Mouse (Mus musculus) MEL (cell line): ENCODE results near the gene Fam209. TPM values are rescaled to one million over a fixed set of nuclear protein-coding genes. Genes with fewer than 3 reads are reported as not detected.

Experiments used
- DNase-seq: peaks from one replicate; pipeline ENCODE4 v3.0.0; 2011; ENCODE audit warnings: low read depth, low spot score
- H3K27ac ChIP-seq: 2 replicates; pipeline ENCODE4 v1.5.1; 2012; ENCODE audit warnings: low read depth, mild to moderate bottlenecking, control low read depth, low read length, moderate library complexity; ENCODE audit not compliant: control insufficient read depth
- H3K27me3 ChIP-seq, 2 experiments: fragments of 150-350 bp in 1 of 2; sonication (generic) in 1 of 2; 2 replicates each; pipeline ENCODE4 v1.6.1; 2012; ENCODE audit warnings: low read length in 2 of 2, mild to moderate bottlenecking in 2 of 2, improper control_type of control experiment in 1 of 2, moderate library complexity in 1 of 2; ENCODE audit not compliant: insufficient read depth in 2 of 2, control insufficient read depth in 1 of 2
- H3K36me3 ChIP-seq, 2 experiments: 2 replicates each; pipeline ENCODE4 v1.6.1; 2012 to 2014; ENCODE audit warnings: low read length in 2 of 2, improper control_type of control experiment in 1 of 2, inconsistent platforms in 1 of 2, mild to moderate bottlenecking in 1 of 2; ENCODE audit not compliant: insufficient read depth in 2 of 2, control insufficient read depth in 1 of 2
- H3K4me1 ChIP-seq, 2 experiments: fragments of 150-350 bp in 1 of 2; sonication (generic) in 1 of 2; 2 replicates each; pipeline ENCODE4 v1.6.1; 2012; ENCODE audit warnings: low read length in 2 of 2, improper control_type of control experiment in 1 of 2, mild to moderate bottlenecking in 1 of 2; ENCODE audit not compliant: insufficient read depth in 2 of 2, control insufficient read depth in 1 of 2
- H3K4me3 ChIP-seq, 2 experiments: fragments of 150-350 bp in 1 of 2; sonication (generic) in 1 of 2; 2 replicates each; pipeline ENCODE4 v1.5.1; 2012; ENCODE audit warnings: low read depth in 2 of 2, low read length in 2 of 2, mild to moderate bottlenecking in 2 of 2, moderate library complexity in 2 of 2, control low read depth in 1 of 2, improper control_type of control experiment in 1 of 2; ENCODE audit not compliant: control insufficient read depth in 1 of 2, insufficient read depth in 1 of 2
- H3K79me2 ChIP-seq: 2 replicates; pipeline ENCODE4 v1.6.1; 2012; ENCODE audit warnings: mild to moderate bottlenecking, low read length, moderate library complexity; ENCODE audit not compliant: control insufficient read depth, poor library complexity, insufficient read depth
- H3K9ac ChIP-seq: 2 replicates; pipeline ENCODE4 v1.6.1; 2012; ENCODE audit warnings: low read depth, mild to moderate bottlenecking, control low read depth, low read length, moderate library complexity; ENCODE audit not compliant: control insufficient read depth, poor library complexity, severe bottlenecking
- H3K9me3 ChIP-seq: fragments of 150-350 bp; sonication (generic); replicated peaks from 2 replicates; pipeline ENCODE4 v1.6.1; 2012; ENCODE audit warnings: mild to moderate bottlenecking, low read length, improper control_type of control experiment, moderate library complexity; ENCODE audit not compliant: insufficient read depth
- CHD1 ChIP-seq: IDR thresholded peaks from 2 replicates; pipeline ENCODE4 v1.6.1; 2012; ENCODE audit warnings: low read depth, mild to moderate bottlenecking, inconsistent platforms, low read length, improper control_type of control experiment
- EP300 ChIP-seq, 2 experiments: IDR thresholded peaks; 2 replicates each; pipeline ENCODE4 v1.6.1; 2011; ENCODE audit warnings: improper control_type of control experiment in 2 of 2, low read length in 2 of 2, low read depth in 1 of 2, mild to moderate bottlenecking in 1 of 2
- ETS1 ChIP-seq: IDR thresholded peaks from 2 replicates; pipeline ENCODE4 v1.6.1; 2012; ENCODE audit warnings: low read depth, mild to moderate bottlenecking, inconsistent platforms, low read length, improper control_type of control experiment, moderate library complexity
- GABPA ChIP-seq: IDR thresholded peaks from 2 replicates; pipeline ENCODE4 v1.6.1; 2012; ENCODE audit warnings: low read depth, mild to moderate bottlenecking, inconsistent platforms, low read length, improper control_type of control experiment, moderate library complexity
- GATA1 ChIP-seq: IDR thresholded peaks from 2 replicates; pipeline ENCODE4 v1.6.1; 2011; ENCODE audit warnings: low read depth, low read length, improper control_type of control experiment
- MAZ ChIP-seq: IDR thresholded peaks from 2 replicates; pipeline ENCODE4 v1.6.1; 2012; ENCODE audit warnings: low read depth, mild to moderate bottlenecking, inconsistent platforms, low read length, improper control_type of control experiment
- MEF2A ChIP-seq: IDR thresholded peaks from 2 replicates; pipeline ENCODE4 v1.6.1; 2014; ENCODE audit warnings: low read depth, mild to moderate bottlenecking, inconsistent platforms, low read length, improper control_type of control experiment; ENCODE audit not compliant: poor library complexity, insufficient replicate concordance, severe bottlenecking; ENCODE audit errors: extremely low read depth
- MXI1 ChIP-seq: IDR thresholded peaks from 2 replicates; pipeline ENCODE4 v1.6.1; 2011; ENCODE audit warnings: mild to moderate bottlenecking, low read depth, low read length, improper control_type of control experiment
- MYC ChIP-seq: IDR thresholded peaks from 2 replicates; pipeline ENCODE4 v1.6.1; 2011; ENCODE audit warnings: low read depth, mild to moderate bottlenecking, low read length, improper control_type of control experiment, moderate library complexity
- POLR2A ChIP-seq, 2 experiments: IDR thresholded peaks; 2 replicates each; pipeline ENCODE4 v1.6.1; 2011 to 2012; ENCODE audit warnings: low read length in 2 of 2, mild to moderate bottlenecking in 2 of 2, control low read depth in 1 of 2, improper control_type of control experiment in 1 of 2, low read depth in 1 of 2, moderate library complexity in 1 of 2; ENCODE audit not compliant: control insufficient read depth in 1 of 2, insufficient read depth in 1 of 2, poor library complexity in 1 of 2
- POLR2AphosphoS2 ChIP-seq: IDR thresholded peaks from 2 replicates; pipeline ENCODE4 v1.6.1; 2011; ENCODE audit warnings: low read length, improper control_type of control experiment
- POLR2AphosphoS5 ChIP-seq: IDR thresholded peaks from 2 replicates; pipeline ENCODE4 v1.6.1; 2012; ENCODE audit warnings: low read depth, borderline replicate concordance, mild to moderate bottlenecking, inconsistent platforms, low read length, moderate library complexity, mixed read lengths
- RAD21 ChIP-seq: IDR thresholded peaks from 2 replicates; pipeline ENCODE4 v1.6.1; 2011; ENCODE audit warnings: mild to moderate bottlenecking, low read depth, low read length, improper control_type of control experiment
- RCOR1 ChIP-seq: IDR thresholded peaks from 2 replicates; pipeline ENCODE4 v1.6.1; 2012; ENCODE audit warnings: low read depth, mild to moderate bottlenecking, inconsistent platforms, low read length, improper control_type of control experiment
- SMC3 ChIP-seq: IDR thresholded peaks from 2 replicates; pipeline ENCODE4 v1.6.1; 2011; ENCODE audit warnings: low read depth, low read length, improper control_type of control experiment
- UBTF ChIP-seq: IDR thresholded peaks from 2 replicates; pipeline ENCODE4 v1.6.1; 2012; ENCODE audit warnings: low read depth, mild to moderate bottlenecking, inconsistent platforms, low read length, improper control_type of control experiment, moderate library complexity, borderline replicate concordance; ENCODE audit not compliant: insufficient read depth
- USF2 ChIP-seq, 2 experiments: IDR thresholded peaks; 2 replicates each; pipeline ENCODE4 v1.6.1; 2011 to 2012; ENCODE audit warnings: improper control_type of control experiment in 2 of 2, low read length in 2 of 2, borderline replicate concordance in 1 of 2, inconsistent platforms in 1 of 2, low read depth in 1 of 2, mild to moderate bottlenecking in 1 of 2; ENCODE audit not compliant: insufficient read depth in 1 of 2
- polyA plus RNA-seq, 2 experiments: library from polyadenylated mRNA; stranded (reverse) in 1 of 2; unstranded in 1 of 2; fragments of >175 nt in 1 of 2; fragments of >200 nt in 1 of 2; gene quantifications; 2 replicates each; pipeline versions ENCODE4 v1.2.1 to v1.2.4; 2012; ENCODE audit warnings: low replicate concordance in 2 of 2, low read depth in 1 of 2; ENCODE audit not compliant: insufficient read length in 2 of 2, insufficient read depth in 1 of 2, missing spikeins in 1 of 2
- total RNA-seq: library from RNA; depleted of rRNA; stranded (reverse); fragments of 300-350 nt; gene quantifications from 2 replicates; pipeline ENCODE4 v1.2.3, GENCODE M21; 2012

The Fam209 gene
- total and polyA plus RNA-seq, 3 experiments, result 0.31 to 0.65 TPM; not detected in 1

DNA sequence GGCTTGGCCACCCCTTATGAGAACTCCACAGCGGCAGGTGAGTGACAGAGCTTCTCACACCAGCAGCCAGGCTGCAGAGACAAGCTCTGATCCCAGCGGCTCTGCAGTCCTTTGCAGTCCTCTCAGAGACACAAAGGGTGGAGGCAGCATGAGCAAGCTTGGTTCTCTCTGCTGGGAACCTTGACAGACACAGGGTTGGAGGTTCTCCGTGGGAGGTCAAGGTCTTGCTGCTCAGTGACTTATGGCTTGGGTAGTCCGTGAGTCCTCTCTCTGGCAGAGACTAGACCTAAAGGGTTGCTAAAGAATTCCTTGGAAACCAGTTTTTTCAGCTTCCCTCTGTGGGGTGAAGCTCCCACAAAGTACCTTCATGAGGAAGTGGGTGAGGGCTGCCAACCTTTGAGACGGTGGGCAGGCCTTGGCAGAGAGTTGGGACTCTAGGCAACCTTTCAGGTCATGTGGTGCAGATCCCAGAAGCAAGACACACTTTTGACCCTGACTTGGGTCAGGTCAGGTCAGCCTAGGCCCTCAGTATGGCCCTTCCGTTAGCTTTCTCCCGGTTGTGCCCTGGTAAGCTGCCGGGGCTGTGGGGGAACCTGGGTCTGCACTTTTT, 24.5 kb downstream of the Fam209 start:
- H3K4me1 ChIP-seq, result no peaks in the 10 kb centered on the region
- no peak for TF ChIP-seq GABPA
- no peak for TF ChIP-seq POLR2AphosphoS5
- TF ChIP-seq EP300 (IDR thresholded peaks at IDR 0.05; ENCODE audit: low read depth in 1 of 2, low read length in 2 of 2), result no peak
- TF ChIP-seq MXI1, result no peak
- TF ChIP-seq POLR2A (IDR thresholded peaks at IDR 0.05; ENCODE audit: control insufficient read depth in 1 of 2, insufficient read depth in 1 of 2, low read depth in 1 of 2, low read length in 2 of 2, poor library complexity in 1 of 2), result no peak
- no peak for TF ChIP-seq MAZ
- TF ChIP-seq GATA1, result no peak
- TF ChIP-seq SMC3, result no peak
- H3K36me3 ChIP-seq, result no peaks in the 10 kb centered on the region
- DNase-seq, result no peak
- no peaks in the 10 kb centered on the region for H3K9me3 ChIP-seq
- H3K27me3 ChIP-seq, result no peaks in the 10 kb centered on the region
- no peak overlapping the region for H3K27ac ChIP-seq
- no peak overlapping the region for H3K4me3 ChIP-seq
- no peak overlapping the region for H3K9ac ChIP-seq
- no peaks in the 10 kb centered on the region for H3K79me2 ChIP-seq

DNA sequence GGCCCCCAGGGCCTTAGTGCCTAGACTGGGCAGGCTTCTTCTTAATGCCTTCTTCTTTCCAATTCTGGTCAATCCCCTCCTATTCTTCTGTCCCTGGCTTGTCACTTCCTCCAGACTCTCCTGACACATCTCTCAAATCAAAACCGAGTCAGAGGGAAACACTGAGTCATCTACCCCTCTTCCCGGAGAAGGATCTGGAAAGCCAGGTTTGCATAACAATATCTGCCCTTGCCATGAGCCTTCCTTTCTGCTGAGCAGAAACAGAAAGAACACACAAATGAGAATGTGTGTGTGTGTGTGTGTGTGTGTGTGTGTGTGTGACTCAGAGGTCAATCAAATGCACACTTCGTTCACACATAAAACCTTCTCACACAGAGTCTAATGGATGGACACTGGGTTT, 26.5 kb downstream of the Fam209 start:
- Histone ChIP-seq H3K9me3 (no peaks in the 10 kb centered on the region), H3K79me2 (no peaks in the 10 kb centered on the region), H3K27ac (no peak overlapping the region), H3K4me3 (no peak overlapping the region), H3K27me3 (no peaks in the 10 kb centered on the region), H3K4me1 (no peaks in the 10 kb centered on the region), H3K36me3 (no peaks in the 10 kb centered on the region)
- DNase-seq, result no peak
- no peak for TF ChIP-seq RAD21
- no peak for TF ChIP-seq MXI1
- no peak for TF ChIP-seq SMC3
- no peak for TF ChIP-seq ETS1
- TF ChIP-seq POLR2AphosphoS2, result no peak
- TF ChIP-seq POLR2A (IDR thresholded peaks at IDR 0.05; ENCODE audit: control insufficient read depth in 1 of 2, insufficient read depth in 1 of 2, low read depth in 1 of 2, low read length in 2 of 2, poor library complexity in 1 of 2), result no peak
- no peak for TF ChIP-seq MYC
- no peak for TF ChIP-seq MAZ
- no peak for TF ChIP-seq RCOR1
- TF ChIP-seq MEF2A, result no peak
- no peak for TF ChIP-seq POLR2AphosphoS5
- no peak for TF ChIP-seq CHD1
- no peak for TF ChIP-seq UBTF
- no peak for TF ChIP-seq USF2 (IDR thresholded peaks at IDR 0.05; ENCODE audit: borderline replicate concordance in 1 of 2, insufficient read depth in 1 of 2, low read depth in 1 of 2, low read length in 2 of 2)
- TF ChIP-seq, all 39 proteins: peak for 0
- no peak overlapping the region for H3K9ac ChIP-seq
